ENCODE assay signal across 24 mouse cellular contexts in the genomic region with DNA sequence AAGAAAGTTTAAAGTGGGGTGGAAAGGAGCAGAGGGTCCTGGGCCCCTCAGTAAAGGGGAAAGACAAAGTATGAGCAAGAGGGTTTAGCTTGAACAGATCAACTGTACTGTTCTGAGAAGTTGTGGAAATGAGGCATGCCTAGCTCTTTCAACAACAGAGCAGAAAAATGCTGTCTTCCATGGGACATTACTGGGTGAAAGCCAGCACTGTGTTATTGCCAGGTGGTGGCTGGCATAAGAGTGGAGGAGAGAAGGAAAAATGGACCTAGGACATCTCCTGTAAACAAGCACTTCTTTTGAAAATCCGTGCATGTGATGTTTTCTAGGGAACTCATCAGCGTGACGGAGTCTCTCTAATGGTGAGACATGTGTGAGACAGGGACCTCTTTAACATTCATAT. TPM values are rescaled to one million over a fixed set of nuclear protein-coding genes. Genes with fewer than 3 reads are reported as not detected.
DNase-seq lines count a peak whose midpoint lies in the region; ATAC-seq lines count a peak whose summit lies in the region.
"Had no signal": no experiment of that assay in that cellular context is flagged by ENCODE, and none has a peak within 500 bp of the region (broad histone marks: within the 10 kb centered on the region; RNA-seq: fewer than 3 reads in every experiment).

No protein-coding gene starts in this region.

- peak; percentile 2 for DNase-seq in adrenal gland, postnatal 10 days
- no peak for DNase-seq in adrenal gland, adult 2 months
- peak; percentile 8 for DNase-seq in cerebellum, adult 9-11 months
- DNase-seq in cerebellum, adult 11 months: no peak
- peak; percentile 35 for DNase-seq in heart, adult 11 months
- DNase-seq in heart, adult 8-10 months (ENCODE audit: low spot score): no peak
- DNase-seq: adrenal gland, postnatal 14 days; B cell, adult 2 months; gastrocnemius, postnatal 10 days; gastrocnemius, postnatal 36 days; heart, postnatal 10 days; heart, postnatal 36 days; kidney, adult 11 months; kidney, adult 9 months had no signal

- no peak for ATAC-seq in activated CD4-positive, CD25-positive, alpha-beta regulatory T cell, adult 4 months
- ATAC-seq: forebrain, embryonic 13.5 days; forebrain, embryonic 16.5 days; hindbrain, embryonic 16.5 days; intestine, embryonic 15.5 days; Patski had no signal

RNA-seq across cellular contexts. Expression of a gene that starts 30.8 kb away (rescaled TPM):
- under 1 TPM; 0.18 to 0.21 TPM for total RNA-seq in adrenal gland, postnatal 10 days (2021)
- total RNA-seq in adrenal gland, adult 2 months (2021): not detected
- not detected in 2 replicates for polyA plus RNA-seq in adrenal gland, adult 2 months (2012; rRNA removed)
- not detected for total RNA-seq in heart, adult 8-10 months (2022)
- under 1 TPM in 1 of 2 experiments, not detected in 1; 0.22 TPM for polyA plus RNA-seq in activated CD4-positive, CD25-positive, alpha-beta regulatory T cell, adult 4 months (2017; shearing (Covaris generic))
- total RNA-seq: adrenal gland, postnatal 14 days; CH12.LX; granulocyte monocyte progenitor cell, adult 5-6 weeks; heart, postnatal 10 days; heart, postnatal 36 days had no signal
- polyA plus RNA-seq: embryonic facial prominence, embryonic 11.5 days; G1E had no signal

Comparison
In these comparisons a context has a peak if more than half of its experiments do, and no peak if none do; other contexts are left out.
1. DNase-seq: peak in adrenal gland, postnatal 10 days (single experiment), cerebellum, adult 9-11 months (single experiment) and heart, adult 11 months (single experiment); none in adrenal gland, adult 2 months (single experiment), cerebellum, adult 11 months (single experiment) and heart, adult 8-10 months (single experiment).